Mouse (Mus musculus) spleen, adult 2 months (tissue): Measurements from ENCODE around the gene Fam168a. TPM values are rescaled to one million over a fixed set of nuclear protein-coding genes. Genes with fewer than 3 reads are reported as not detected.

ENCODE experiments used
- DNase-seq, 2 experiments: peaks; one replicate each; pipeline versions ENCODE4 v3.0.0 to v3.0.0-alpha.2; 2012 to 2021; ENCODE audit warnings: low spot score in 2 of 2, low read depth in 1 of 2
- H3K27ac ChIP-seq: fragments of 200-500 bp; 2 replicates; pipeline ENCODE4 v1.5.1; 2012; ENCODE audit warnings: low read length, inconsistent platforms; ENCODE audit not compliant: insufficient read depth
- H3K27me3 ChIP-seq: fragments of 200-500 bp; 2 replicates; pipeline ENCODE4 v1.6.1; 2012; ENCODE audit warnings: mild to moderate bottlenecking, moderate library complexity, low read length, inconsistent platforms; ENCODE audit not compliant: control insufficient read depth, insufficient read depth
- H3K36me3 ChIP-seq: fragments of 200-500 bp; 2 replicates; pipeline ENCODE4 v1.6.1; 2012; ENCODE audit warnings: mild to moderate bottlenecking, low read length, inconsistent platforms; ENCODE audit not compliant: control insufficient read depth, insufficient read depth
- H3K4me1 ChIP-seq: fragments of 200-500 bp; 2 replicates; pipeline ENCODE4 v1.6.1; 2011; ENCODE audit warnings: inconsistent platforms; ENCODE audit not compliant: control insufficient read depth, insufficient read depth, insufficient read length
- H3K4me3 ChIP-seq: fragments of 200-500 bp; 2 replicates; pipeline ENCODE4 v1.5.1; 2011; ENCODE audit warnings: mild to moderate bottlenecking, inconsistent platforms; ENCODE audit not compliant: insufficient read depth, insufficient read length; ENCODE audit errors: extremely low read depth
- CTCF ChIP-seq: fragments of 200-500 bp; IDR thresholded peaks from 2 replicates; pipeline ENCODE4 v1.5.1; 2011; ENCODE audit warnings: mild to moderate bottlenecking, inconsistent platforms; ENCODE audit not compliant: insufficient read depth, insufficient read length, insufficient replicate concordance; ENCODE audit errors: extremely low read depth
- POLR2A ChIP-seq: fragments of 200-500 bp; IDR thresholded peaks from 2 replicates; pipeline ENCODE4 v1.6.1; 2011; ENCODE audit warnings: low read depth, low read length, inconsistent platforms
- WGBS: fragments of 180-500 bp; shearing (Covaris S2); methylation state at CpG from one replicate; pipeline ENCODE4 v1.1.7; 2018; 5-methylcytosine and 5-hydroxymethylcytosine counted together
- polyA plus RNA-seq: library from polyadenylated mRNA; depleted of rRNA; stranded (reverse); fragments of >200 nt; gene quantifications from 2 replicates; pipeline ENCODE4 v1.2.3, GENCODE M21; 2012

Fam168a gene
- polyA plus RNA-seq, 1 experiment, result 56.7 TPM

DNA sequence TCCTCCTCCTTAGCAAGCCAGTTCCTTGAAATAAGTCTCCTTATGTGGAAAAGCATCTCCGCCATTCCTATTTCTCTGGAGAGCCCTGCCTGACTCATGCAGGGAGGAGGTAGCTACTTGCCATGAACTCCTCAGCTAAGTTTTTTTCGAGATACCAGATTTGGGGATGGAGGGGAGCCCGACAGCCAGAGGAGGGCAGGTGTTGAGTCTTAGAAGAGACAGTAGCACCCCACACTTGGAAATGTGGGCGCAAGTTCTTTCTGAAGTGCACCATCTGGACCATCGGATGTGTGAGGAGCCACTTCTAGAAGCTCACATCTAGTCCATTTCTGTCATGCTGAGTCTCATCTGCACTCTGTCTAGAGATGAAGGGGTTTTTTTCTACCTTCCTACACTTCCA is 35.8 kb upstream of the Fam168a start:
- H3K4me1 ChIP-seq, result no peaks in the 10 kb centered on the region
- DNase-seq, result no peak
- TF ChIP-seq POLR2A (no peak), CTCF (no peak)
- H3K27me3 ChIP-seq, result no peaks in the 10 kb centered on the region
- WGBS, result 83% methylated on average over 5 of the region's 5 CpGs
- H3K36me3 ChIP-seq, result no peaks in the 10 kb centered on the region
- H3K27ac ChIP-seq, result no peak overlapping the region
- H3K4me3 ChIP-seq, result no peak overlapping the region

GRCm38 (mm10) chr7:100673452-100673851 is 33.0 kb upstream of the Fam168a start:
- Histone ChIP-seq H3K36me3 (no peaks in the 10 kb centered on the region), H3K27ac (no peak overlapping the region), H3K4me3 (no peak overlapping the region), H3K27me3 (no peaks in the 10 kb centered on the region), H3K4me1 (no peaks in the 10 kb centered on the region)
- no peak for DNase-seq
- no peak for TF ChIP-seq CTCF
- TF ChIP-seq POLR2A, result no peak
- 76% methylated on average over 7 of the region's 7 CpGs for WGBS

DNA sequence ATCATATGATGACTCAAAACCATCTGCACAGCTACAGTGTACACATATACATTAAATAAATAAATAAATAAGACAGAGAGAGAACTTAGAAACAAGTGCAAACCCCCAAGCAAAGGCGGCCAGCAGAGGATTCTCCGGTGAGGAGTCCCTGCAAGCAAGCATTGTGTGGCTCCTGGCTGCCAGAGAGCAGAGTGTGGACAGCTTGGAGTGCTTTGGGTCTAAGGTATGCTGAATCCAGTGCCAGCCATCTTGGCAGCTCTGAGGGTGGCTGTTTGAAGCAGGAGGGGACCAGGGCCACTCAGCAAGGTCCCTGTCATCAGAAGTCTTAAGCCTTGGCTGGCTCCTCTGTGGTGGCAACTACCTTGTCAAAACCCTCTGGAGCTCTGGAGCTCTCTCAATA is 31.5 kb upstream of the Fam168a start:
- Histone ChIP-seq H3K27ac (no peak overlapping the region), H3K27me3 (no peaks in the 10 kb centered on the region), H3K4me3 (no peak overlapping the region), H3K36me3 (no peaks in the 10 kb centered on the region), H3K4me1 (no peaks in the 10 kb centered on the region)
- TF ChIP-seq POLR2A, result no peak
- TF ChIP-seq CTCF, result no peak
- 98% methylated on average over 2 of the region's 2 CpGs for WGBS
- no peak for DNase-seq

DNA sequence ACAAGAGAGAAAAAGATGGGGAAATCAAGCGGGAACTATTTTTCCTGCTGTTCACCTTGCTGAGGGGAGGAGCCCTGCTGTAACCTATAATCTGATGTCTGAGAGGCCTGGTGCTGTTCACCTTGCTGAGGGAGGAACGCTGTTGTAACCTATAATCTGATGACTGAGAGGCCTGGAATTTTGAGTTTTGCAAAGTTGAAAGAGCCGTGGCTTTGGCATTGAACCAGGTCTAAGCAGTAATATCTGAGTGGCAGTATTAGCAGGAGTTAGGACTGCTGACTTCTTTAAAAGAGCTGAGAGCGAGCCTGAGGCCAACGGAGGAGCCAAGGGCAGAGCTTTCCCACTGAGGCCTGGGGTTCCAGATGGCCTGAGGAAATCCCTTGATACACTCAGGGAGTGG is 28.4 kb upstream of the Fam168a start:
- no peak for DNase-seq
- H3K4me3 ChIP-seq, result no peak overlapping the region
- 85% methylated on average over 5 of the region's 5 CpGs for WGBS
- no peaks in the 10 kb centered on the region for H3K36me3 ChIP-seq
- H3K27ac ChIP-seq, result no peak overlapping the region
- no peaks in the 10 kb centered on the region for H3K27me3 ChIP-seq
- H3K4me1 ChIP-seq, result no peaks in the 10 kb centered on the region
- TF ChIP-seq CTCF (no peak), POLR2A (no peak)

DNA sequence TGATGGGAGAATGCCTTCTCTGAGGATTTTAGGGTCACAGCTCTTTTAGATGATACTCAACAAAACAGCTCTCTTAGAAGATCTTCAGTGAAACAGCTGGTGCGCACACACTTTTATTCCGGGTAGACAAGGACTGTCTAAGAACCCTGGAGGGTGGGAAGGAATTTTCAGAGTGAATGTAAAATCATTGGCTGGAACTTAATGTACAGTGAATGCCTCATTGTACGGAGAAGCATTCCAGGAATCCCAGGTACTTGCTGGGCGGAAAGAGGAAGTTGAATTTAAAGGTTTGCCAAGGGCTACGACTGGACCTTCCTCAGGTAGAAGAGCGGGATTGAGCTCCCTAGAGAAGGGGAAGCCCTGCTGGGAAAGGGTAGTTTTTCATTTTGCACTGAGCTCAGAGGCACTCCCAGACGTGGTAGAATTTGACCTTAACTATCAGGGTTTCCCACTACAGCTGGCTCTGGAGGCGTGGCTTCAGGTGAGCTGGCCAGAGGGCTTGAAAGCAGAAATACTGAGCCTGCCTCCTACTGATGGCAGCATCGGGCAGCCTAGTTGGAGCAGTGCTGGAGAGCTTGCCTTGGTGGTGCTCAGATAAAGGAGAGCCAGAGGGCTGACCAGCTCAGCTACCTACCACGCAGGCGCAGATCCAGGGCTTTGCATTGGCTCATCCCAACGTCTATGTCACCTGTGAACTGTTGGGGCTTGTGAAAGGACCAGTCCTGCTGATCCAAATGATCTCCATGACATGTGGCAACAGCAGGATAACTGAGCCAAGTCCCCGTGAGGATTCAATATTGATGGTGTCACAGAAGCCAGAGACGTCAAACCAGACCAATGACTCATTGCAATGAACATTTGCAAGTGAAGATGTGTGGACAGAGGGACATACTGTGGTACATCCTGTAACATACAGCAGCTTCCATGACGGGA is 27.2 kb upstream of the Fam168a start:
- DNase-seq, result no peak
- no peaks in the 10 kb centered on the region for H3K27me3 ChIP-seq
- no peak overlapping the region for H3K4me3 ChIP-seq
- no peaks in the 10 kb centered on the region for H3K4me1 ChIP-seq
- H3K36me3 ChIP-seq, result no peaks in the 10 kb centered on the region
- no peak for TF ChIP-seq CTCF
- TF ChIP-seq POLR2A, result no peak
- WGBS, result 75% methylated on average over 15 of the region's 15 CpGs
- no peak overlapping the region for H3K27ac ChIP-seq

DNA sequence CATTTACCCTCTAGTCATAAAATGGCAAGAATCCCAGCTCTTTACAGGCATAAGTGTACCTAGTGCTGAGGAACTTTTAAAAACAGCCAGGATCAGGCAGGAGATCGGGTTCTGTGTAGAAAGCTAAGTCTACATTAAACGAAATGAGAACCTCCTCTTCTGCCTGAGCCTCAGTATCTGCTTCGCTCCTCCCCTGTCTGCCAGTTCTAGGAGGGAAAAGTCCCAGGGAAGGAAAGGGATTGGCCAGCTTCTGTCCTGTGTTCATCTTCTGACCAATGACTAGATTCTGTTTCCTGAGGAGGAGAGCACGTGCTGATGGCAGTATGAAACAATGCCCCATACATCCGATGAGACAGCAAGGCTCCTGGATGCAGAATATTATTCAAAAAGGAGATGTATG is 25.3 kb upstream of the Fam168a start:
- H3K27me3 ChIP-seq, result no peaks in the 10 kb centered on the region
- H3K4me3 ChIP-seq, result no peak overlapping the region
- H3K27ac ChIP-seq, result no peak overlapping the region
- TF ChIP-seq POLR2A (no peak), CTCF (no peak)
- DNase-seq, result no peak
- H3K4me1 ChIP-seq, result no peaks in the 10 kb centered on the region
- H3K36me3 ChIP-seq, result no peaks in the 10 kb centered on the region
- WGBS, result 63% methylated on average over 5 of the region's 5 CpGs

DNA sequence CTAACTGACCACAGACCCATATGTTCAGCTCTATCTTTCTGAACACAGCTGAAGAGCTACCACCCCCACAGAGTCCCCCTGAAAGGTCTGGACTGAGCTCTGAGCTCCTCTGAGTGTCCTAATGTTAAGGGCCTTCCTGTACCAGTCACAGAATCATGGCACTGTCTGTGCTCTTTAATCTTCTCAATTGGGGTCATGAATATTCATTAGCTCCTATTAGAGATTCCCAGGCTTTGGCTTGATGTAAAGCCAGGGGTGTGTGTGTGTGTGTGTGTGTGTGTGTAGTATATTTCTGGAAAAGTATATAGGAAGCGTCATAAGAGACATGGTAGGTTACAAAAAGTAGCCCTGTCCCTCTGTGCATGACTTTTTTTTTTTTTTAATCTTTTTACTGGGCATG is 23.2 kb upstream of the Fam168a start:
- no peak for DNase-seq
- Histone ChIP-seq H3K4me3 (no peak overlapping the region), H3K4me1 (no peaks in the 10 kb centered on the region), H3K36me3 (no peaks in the 10 kb centered on the region), H3K27me3 (no peaks in the 10 kb centered on the region), H3K27ac (no peak overlapping the region)
- WGBS, result 97% methylated on average over 1 of the region's 1 CpGs
- TF ChIP-seq CTCF (no peak), POLR2A (no peak)
